Mouse (Mus musculus): ENCODE data around the gene Foxp1.

DNA sequence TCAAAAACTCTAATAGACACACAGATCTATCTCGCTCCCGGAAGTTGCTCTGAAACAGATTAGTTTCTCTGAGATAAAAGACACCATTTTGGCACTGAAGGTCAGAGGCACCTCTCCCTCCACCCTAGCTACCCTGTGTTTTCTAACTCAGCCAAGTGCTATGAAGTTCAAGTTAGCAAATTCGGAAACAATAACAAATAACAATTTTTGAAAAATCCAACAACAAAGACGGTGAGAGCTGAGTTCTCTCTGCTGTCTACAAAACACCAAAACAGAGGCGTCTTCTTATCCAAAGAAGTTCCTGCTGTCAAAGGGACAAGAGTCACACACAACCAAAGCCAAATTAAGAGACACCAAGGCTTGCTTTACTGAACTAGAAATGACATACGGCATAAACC is 349.9 kb downstream of the Foxp1 start:
- TF ChIP-seq POLR2A (IDR thresholded peaks at IDR 0.05; ENCODE audit: borderline replicate concordance, low read depth, low read length) (no peak), CTCF (IDR thresholded peaks at IDR 0.05; ENCODE audit: low read depth, low read length) (no peak)
